Mouse (Mus musculus): ENCODE data around the gene Serinc5.
"Not testable (repeated sequence)": the region's sequence is repeated elsewhere in the genome, so short reads cannot be mapped to it uniquely, and the experiment has no call there.

Gene Serinc5

GRCm38 (mm10) chr13:92610311-92611221, at the start of gene Serinc5:
Gene Serinc5 (plus strand): TSS chr13:92611091.
- DNase-seq (ENCODE audit: low spot score) = peak; percentile 90

GRCm38 (mm10) chr13:92576072-92576471, 34.8 kb upstream of the Serinc5 start, which contains the start of gene Spz1:
Gene Spz1 (minus strand): TSS chr13:92576172.
- no peak for DNase-seq (ENCODE audit: low spot score)

GRCm38 (mm10) chr13:92576688-92577087, 34.2 kb upstream of the Serinc5 start:
- no peak for DNase-seq (ENCODE audit: low spot score)

- no peak for DNase-seq (ENCODE audit: low spot score)
These were observed 32.7 kb upstream of the Serinc5 start for GRCm38 (mm10) chr13:92578210-92578609.

DNA sequence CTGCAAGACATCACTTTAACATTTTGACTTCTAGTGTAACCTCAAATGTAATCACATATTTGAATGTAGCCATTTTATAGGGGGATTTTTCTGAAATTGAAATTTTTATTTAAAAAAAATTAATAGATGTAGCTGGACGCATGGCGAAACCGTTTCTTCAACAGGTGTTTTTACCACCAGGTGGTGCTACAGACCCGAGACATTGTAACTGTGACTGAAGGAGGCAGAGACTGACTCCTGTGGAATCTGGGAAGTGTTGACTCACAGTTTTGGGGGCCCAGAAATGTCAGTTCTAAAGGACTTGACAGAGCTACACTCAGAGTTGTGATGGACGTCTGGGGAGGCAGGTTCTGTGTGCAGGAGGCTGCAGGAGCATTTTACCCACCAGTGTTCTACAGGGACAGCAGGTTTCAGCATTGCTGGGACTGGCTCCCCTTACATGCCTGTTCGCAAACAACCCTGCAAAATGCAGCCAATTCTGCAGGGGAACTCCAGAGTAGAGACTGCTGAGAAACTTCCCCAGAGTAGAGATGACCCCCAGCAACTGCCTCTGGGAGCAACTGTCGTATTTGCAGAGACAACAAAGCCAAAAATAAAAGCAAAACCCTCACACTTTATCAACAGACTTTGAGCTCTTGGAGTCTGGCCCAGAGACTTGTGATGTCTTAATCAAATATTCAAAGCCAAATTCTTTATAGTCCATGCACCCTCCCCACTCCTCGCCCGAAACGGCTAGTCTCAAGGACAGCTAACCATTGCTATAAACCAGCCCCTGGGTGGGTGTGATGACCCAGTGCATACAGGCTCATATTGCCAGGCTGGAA, 30.5 kb upstream of the Serinc5 start:
- DNase-seq (ENCODE audit: low spot score) = peak; percentile 29

DNA sequence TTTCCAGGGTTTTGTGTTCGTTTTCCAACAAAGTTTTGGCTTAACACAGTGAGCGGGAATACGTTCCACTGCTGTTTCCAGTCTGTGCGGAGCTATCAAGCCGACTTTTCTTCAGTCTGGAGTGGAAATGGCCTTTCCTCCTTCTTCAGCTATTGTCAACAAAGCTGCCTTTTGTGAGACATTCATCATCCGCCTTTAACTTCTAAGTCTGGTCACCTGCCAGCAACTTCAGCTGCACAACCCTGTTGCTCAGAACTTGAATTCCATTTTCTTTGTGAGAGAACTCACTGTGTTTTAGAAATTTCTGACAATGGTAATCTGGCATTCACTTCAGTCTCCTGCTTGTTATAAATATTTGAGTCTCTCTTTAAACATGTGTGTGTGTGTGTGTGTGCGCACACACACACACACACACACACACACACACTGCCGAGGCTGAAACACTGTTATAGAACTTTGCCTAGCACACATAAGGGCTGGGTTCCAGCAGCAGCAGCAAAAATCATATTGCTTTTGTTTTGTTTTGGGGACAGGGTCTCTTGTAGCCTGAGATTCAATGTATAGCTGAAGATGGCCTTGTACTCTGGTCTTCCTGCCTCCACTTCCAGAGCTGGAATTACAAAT, 26.7 kb upstream of the Serinc5 start:
- DNase-seq (ENCODE audit: low spot score) = no peak

- no peak for DNase-seq (ENCODE audit: low spot score)
These were observed 22.2 kb upstream of the Serinc5 start for GRCm38 (mm10) chr13:92588704-92589103.

DNA sequence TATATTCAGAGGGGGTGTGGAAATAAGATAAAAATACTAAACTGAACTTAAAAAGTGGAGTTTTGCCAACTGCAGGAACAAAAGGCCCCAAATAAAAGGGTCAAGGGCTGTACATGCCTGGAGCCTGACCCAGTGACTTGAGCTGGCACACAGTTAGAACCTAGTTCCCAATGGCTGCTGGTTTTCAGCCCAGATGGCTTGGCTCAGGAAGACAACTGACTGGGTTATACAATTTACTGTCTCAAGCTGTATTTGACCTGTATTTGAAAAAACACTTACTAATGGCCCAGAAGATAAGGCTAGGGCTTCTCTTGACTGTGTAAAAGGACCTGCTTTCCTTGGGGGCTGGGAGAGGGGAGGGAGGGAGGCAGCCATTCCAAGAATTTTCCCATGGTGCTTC, 21.6 kb upstream of the Serinc5 start:
- DNase-seq (ENCODE audit: low spot score) = no peak

- DNase-seq (ENCODE audit: low spot score) = no peak
These were observed 19.7 kb upstream of the Serinc5 start for GRCm38 (mm10) chr13:92591225-92591624.

DNA sequence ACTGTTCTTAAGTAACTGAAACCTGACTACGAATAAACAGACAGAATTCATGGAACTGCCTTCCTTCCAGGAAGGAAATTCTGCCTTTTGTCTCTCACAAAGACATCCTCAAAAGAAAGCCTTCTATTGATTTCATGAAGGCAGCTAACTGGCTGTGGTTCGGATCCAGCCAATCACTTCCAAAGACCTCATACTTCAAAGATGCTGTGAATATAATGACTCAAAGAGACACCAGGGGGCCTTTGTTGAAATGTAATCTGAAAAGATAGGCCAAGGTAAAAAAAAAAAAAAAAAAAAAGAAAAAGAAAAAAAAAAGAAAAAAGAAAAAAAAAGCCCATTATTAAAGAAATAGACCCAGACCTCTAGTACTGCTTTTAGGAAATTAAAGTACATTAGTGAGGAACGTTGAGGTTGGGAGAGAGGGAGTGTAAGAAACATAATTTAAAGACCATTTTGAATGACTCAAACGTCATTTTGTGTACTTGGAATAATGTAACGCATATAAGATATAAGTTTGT, 18.6 kb upstream of the Serinc5 start:
- no peak for DNase-seq (ENCODE audit: low spot score)

- DNase-seq (ENCODE audit: low spot score) = no peak
These were observed 17.9 kb upstream of the Serinc5 start for GRCm38 (mm10) chr13:92592786-92593635.

GRCm38 (mm10) chr13:92593731-92594396, 17.0 kb upstream of the Serinc5 start:
- no peak for DNase-seq (ENCODE audit: low spot score)

- no peak for DNase-seq (ENCODE audit: low spot score)
These were observed 16.4 kb upstream of the Serinc5 start for GRCm38 (mm10) chr13:92594481-92594880.

DNA sequence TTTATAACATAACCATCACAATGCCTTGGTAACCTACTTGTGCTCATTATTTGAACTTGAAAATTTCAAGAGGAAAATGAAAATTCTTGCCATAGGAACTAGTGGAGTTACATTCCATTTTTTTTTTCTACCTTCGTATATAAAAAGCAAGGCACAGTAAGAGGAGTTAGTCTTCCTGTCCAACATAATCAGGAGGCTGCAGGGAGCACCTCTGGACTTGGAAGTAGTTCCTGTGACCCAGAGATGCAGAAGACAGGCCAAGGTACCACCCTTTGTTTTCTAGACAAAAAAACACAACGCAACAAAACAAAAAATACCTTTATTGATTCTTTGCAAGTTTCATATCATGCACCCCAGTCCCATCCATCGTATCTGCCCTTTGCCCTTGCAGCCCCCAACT, 16.0 kb upstream of the Serinc5 start:
- DNase-seq (ENCODE audit: low spot score) = no peak

DNA sequence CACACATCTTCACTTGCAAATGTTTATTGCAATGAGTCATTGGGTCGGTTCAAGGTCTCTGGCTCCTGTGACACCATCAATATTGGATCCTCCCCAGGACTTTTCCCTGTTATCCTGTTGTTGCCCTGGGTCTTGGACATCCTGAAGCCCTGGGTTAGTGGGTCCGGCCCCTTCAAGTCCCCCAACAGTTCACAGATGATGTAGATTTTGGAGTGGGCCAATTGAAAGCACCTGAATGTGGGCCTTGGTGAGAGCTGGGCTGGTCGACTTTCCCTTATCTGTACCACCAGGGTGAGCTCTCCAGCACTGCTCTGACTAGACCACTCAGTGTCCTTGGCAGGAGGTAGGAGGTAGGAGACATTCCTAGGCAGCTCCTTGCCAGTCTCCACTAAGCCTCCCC, 15.5 kb upstream of the Serinc5 start:
- no peak for DNase-seq (ENCODE audit: low spot score)

DNA sequence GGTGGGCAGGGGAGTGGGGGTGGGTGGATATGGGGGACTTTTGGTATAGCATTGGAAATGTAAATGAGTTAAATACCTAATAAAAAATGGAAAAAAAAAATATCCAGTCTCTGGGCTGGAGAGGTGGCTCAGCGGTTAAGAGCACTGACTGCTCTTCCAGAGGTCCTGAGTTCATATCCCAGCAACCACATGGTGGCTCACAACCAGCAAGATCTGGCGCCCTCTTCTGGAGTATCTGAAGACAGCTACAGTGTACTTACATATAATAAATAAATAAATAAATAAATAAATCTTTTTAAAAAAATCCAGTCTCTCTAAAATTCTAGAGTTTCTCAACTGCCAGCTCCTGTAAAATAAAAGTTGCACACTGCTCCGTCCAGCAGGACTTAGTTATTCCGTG, 5.6 kb upstream of the Serinc5 start:
- DNase-seq (ENCODE audit: low spot score) = not testable (repeated sequence)

GRCm38 (mm10) chr13:92609486-92610310, 1.2 kb upstream of the Serinc5 start:
- no peak for DNase-seq (ENCODE audit: low spot score)

GRCm38 (mm10) chr13:92611254-92611784, 428 bp downstream of the Serinc5 start:
- DNase-seq (ENCODE audit: low spot score) = no peak

DNA sequence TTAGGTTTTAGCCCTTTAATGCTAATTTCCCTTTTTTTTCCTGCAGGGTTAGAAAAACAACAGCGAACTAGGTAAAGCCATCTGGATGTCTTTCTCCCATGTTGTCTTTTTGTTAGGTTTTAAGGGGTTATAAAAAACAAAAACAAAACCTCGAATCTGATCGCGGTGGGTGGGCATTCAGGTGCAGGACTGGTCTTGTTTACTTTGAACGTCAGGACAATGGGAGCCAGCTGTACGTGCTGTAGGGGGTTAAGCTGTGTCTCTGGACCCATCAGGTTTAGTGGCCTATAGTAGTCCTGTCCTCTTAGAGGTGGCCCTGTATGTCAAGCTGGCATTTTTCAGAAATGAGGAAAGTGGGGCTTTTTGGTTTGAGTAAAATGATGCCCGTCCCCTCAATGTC, 1.0 kb downstream of the Serinc5 start:
- no peak for DNase-seq (ENCODE audit: low spot score)

- no peak for DNase-seq (ENCODE audit: low spot score)
These were observed 2.2 kb downstream of the Serinc5 start for GRCm38 (mm10) chr13:92613094-92613493.
